Mouse (Mus musculus) spleen, adult 2 months (tissue): ENCODE measurements around the gene Kcnd3. TPM values are rescaled to one million over a fixed set of nuclear protein-coding genes. Genes with fewer than 3 reads are reported as not detected.

ENCODE experiments used
- DNase-seq, 2 experiments: peaks; one replicate each; pipeline versions ENCODE4 v3.0.0 to v3.0.0-alpha.2; 2012 to 2021; ENCODE audit warnings: low spot score in 2 of 2, low read depth in 1 of 2
- H3K27ac ChIP-seq: fragments of 200-500 bp; 2 replicates; pipeline ENCODE4 v1.5.1; 2012; ENCODE audit warnings: low read length, inconsistent platforms; ENCODE audit not compliant: insufficient read depth
- H3K27me3 ChIP-seq: fragments of 200-500 bp; 2 replicates; pipeline ENCODE4 v1.6.1; 2012; ENCODE audit warnings: mild to moderate bottlenecking, moderate library complexity, low read length, inconsistent platforms; ENCODE audit not compliant: control insufficient read depth, insufficient read depth
- H3K36me3 ChIP-seq: fragments of 200-500 bp; 2 replicates; pipeline ENCODE4 v1.6.1; 2012; ENCODE audit warnings: mild to moderate bottlenecking, low read length, inconsistent platforms; ENCODE audit not compliant: control insufficient read depth, insufficient read depth
- H3K4me1 ChIP-seq: fragments of 200-500 bp; 2 replicates; pipeline ENCODE4 v1.6.1; 2011; ENCODE audit warnings: inconsistent platforms; ENCODE audit not compliant: control insufficient read depth, insufficient read depth, insufficient read length
- H3K4me3 ChIP-seq: fragments of 200-500 bp; 2 replicates; pipeline ENCODE4 v1.5.1; 2011; ENCODE audit warnings: mild to moderate bottlenecking, inconsistent platforms; ENCODE audit not compliant: insufficient read depth, insufficient read length; ENCODE audit errors: extremely low read depth
- CTCF ChIP-seq: fragments of 200-500 bp; IDR thresholded peaks from 2 replicates; pipeline ENCODE4 v1.5.1; 2011; ENCODE audit warnings: mild to moderate bottlenecking, inconsistent platforms; ENCODE audit not compliant: insufficient read depth, insufficient read length, insufficient replicate concordance; ENCODE audit errors: extremely low read depth
- POLR2A ChIP-seq: fragments of 200-500 bp; IDR thresholded peaks from 2 replicates; pipeline ENCODE4 v1.6.1; 2011; ENCODE audit warnings: low read depth, low read length, inconsistent platforms
- WGBS: fragments of 180-500 bp; shearing (Covaris S2); methylation state at CpG from one replicate; pipeline ENCODE4 v1.1.7; 2018; 5-methylcytosine and 5-hydroxymethylcytosine counted together
- polyA plus RNA-seq: library from polyadenylated mRNA; depleted of rRNA; stranded (reverse); fragments of >200 nt; gene quantifications from 2 replicates; pipeline ENCODE4 v1.2.3, GENCODE M21; 2012

The Kcnd3 gene
- polyA plus RNA-seq, 1 experiment: 2.5 TPM

GRCm38 (mm10) chr3:105675932-105676331 is 223.8 kb downstream of the Kcnd3 start:
- no peak overlapping the region for H3K27ac ChIP-seq
- H3K4me3 ChIP-seq: no peak overlapping the region
- no peaks in the 10 kb centered on the region for H3K27me3 ChIP-seq
- H3K36me3 ChIP-seq: peaks cover 19% of the 10 kb centered on the region
- no peak for DNase-seq
- H3K4me1 ChIP-seq: no peaks in the 10 kb centered on the region
- 7% methylated on average over 2 of the region's 2 CpGs for WGBS
- TF ChIP-seq POLR2A: no peak
- TF ChIP-seq CTCF: no peak

- WGBS: 97% methylated on average over 7 of the region's 7 CpGs
- no peaks in the 10 kb centered on the region for H3K27me3 ChIP-seq
- H3K27ac ChIP-seq: no peak overlapping the region
- no peaks in the 10 kb centered on the region for H3K4me1 ChIP-seq
- no peak for DNase-seq
- no peak for TF ChIP-seq CTCF
- TF ChIP-seq POLR2A: no peak
- H3K36me3 ChIP-seq: peaks cover 28% of the 10 kb centered on the region
- no peak overlapping the region for H3K4me3 ChIP-seq
Observed at GRCm38 (mm10) chr3:105680346-105680745, 228.2 kb downstream of the Kcnd3 start.

- Histone ChIP-seq H3K4me1 (peaks cover 5% of the 10 kb centered on the region), H3K36me3 (peaks cover 5% of the 10 kb centered on the region; the same call in 1 of the 2 replicates), H3K4me3 (peak overlapping the region; percentile 96), H3K27ac (peak overlapping the region; percentile 29; the same call in 1 of the 2 replicates), H3K27me3 (no peaks in the 10 kb centered on the region)
- no peak for DNase-seq
- TF ChIP-seq CTCF (no peak), POLR2A (no peak)
- WGBS: 9% methylated on average over 60 of the region's 60 CpGs
Observed at GRCm38 (mm10) chr3:105686394-105687323, 234.5 kb downstream of the Kcnd3 start.

- H3K27ac ChIP-seq: peak within 1 kb of the TSS; percentile 94
- peaks cover 4% of the 10 kb centered on the region; the same call in 1 of the 2 replicates for H3K36me3 ChIP-seq
- DNase-seq: peak; percentile 88 to 94
- H3K27me3 ChIP-seq: no peaks in the 10 kb centered on the region
- WGBS: under 1% methylated on average over 70 of the region's 72 CpGs
- peak within 1 kb of the TSS; percentile 96 for H3K4me3 ChIP-seq
- H3K4me1 ChIP-seq: peaks cover 5% of the 10 kb centered on the region
- TF ChIP-seq CTCF (peak; percentile 94), POLR2A (peak; percentile 38; the same call in 1 of the 2 replicates)
Observed at GRCm38 (mm10) chr3:105687324-105688060, 235.4 kb downstream of the Kcnd3 start, which contains the start of gene Ddx20. Gene Ddx20 (minus strand): TSS chr3:105687574.

- Histone ChIP-seq H3K4me1 (peaks cover 5% of the 10 kb centered on the region), H3K27me3 (no peaks in the 10 kb centered on the region), H3K4me3 (no peak overlapping the region), H3K36me3 (no peaks in the 10 kb centered on the region), H3K27ac (no peak overlapping the region)
- 19% methylated on average over 2 of the region's 2 CpGs for WGBS
- TF ChIP-seq CTCF: no peak
- TF ChIP-seq POLR2A: no peak
- no peak for DNase-seq
Observed at GRCm38 (mm10) chr3:105688536-105688935, 236.4 kb downstream of the Kcnd3 start.

GRCm38 (mm10) chr3:105693327-105694080 is 241.4 kb downstream of the Kcnd3 start:
- WGBS: 88% methylated on average over 14 of the region's 14 CpGs
- Histone ChIP-seq H3K4me3 (no peak overlapping the region), H3K36me3 (no peaks in the 10 kb centered on the region), H3K27ac (no peak overlapping the region), H3K4me1 (no peaks in the 10 kb centered on the region), H3K27me3 (no peaks in the 10 kb centered on the region)
- no peak for TF ChIP-seq CTCF
- no peak for TF ChIP-seq POLR2A
- no peak for DNase-seq
